Mouse (Mus musculus): Measurements from ENCODE around the gene Ctnna3. TPM values are rescaled to one million over a fixed set of nuclear protein-coding genes. Genes with fewer than 3 reads are reported as not detected.
"Not testable (repeated sequence)": the region's sequence is repeated elsewhere in the genome, so short reads cannot be mapped to it uniquely, and the experiment has no call there.

Ctnna3 gene
- total RNA-seq, 2 experiments from 2014 or later: 75.4 to 79.3 TPM

GRCm38 (mm10) chr10:64675796-64676195 lies 1245.9 kb downstream of the Ctnna3 start:
- no peak for DNase-seq
- intact Hi-C loops (cut with DNase I): no loop called here

GRCm38 (mm10) chr10:64710017-64710416 lies 1280.1 kb downstream of the Ctnna3 start:
- intact Hi-C loops (cut with DNase I): no loop called here
- DNase-seq: no peak

GRCm38 (mm10) chr10:64718036-64718435 lies 1288.1 kb downstream of the Ctnna3 start:
- intact Hi-C loops (cut with DNase I): no loop called here
- no peak for DNase-seq

GRCm38 (mm10) chr10:64735692-64736091 lies 1305.8 kb downstream of the Ctnna3 start:
- intact Hi-C loops (cut with DNase I): no loop called here
- DNase-seq: no peak

- intact Hi-C loops (cut with DNase I): no loop called here
- DNase-seq: no peak
These were observed 1306.7 kb downstream of the Ctnna3 start for GRCm38 (mm10) chr10:64736616-64737015.

- intact Hi-C loops (cut with DNase I); DNase-seq: not testable (repeated sequence)
These were observed 1311.8 kb downstream of the Ctnna3 start for GRCm38 (mm10) chr10:64741721-64742120.

- DNase-seq; intact Hi-C loops (cut with DNase I): not testable (repeated sequence)
These were observed 1314.2 kb downstream of the Ctnna3 start for GRCm38 (mm10) chr10:64744099-64744498.

- DNase-seq: no peak
- intact Hi-C loops (cut with DNase I): no loop called here
These were observed 1318.8 kb downstream of the Ctnna3 start for GRCm38 (mm10) chr10:64748651-64749050.

- DNase-seq: peak; percentile 16 to 51
- intact Hi-C loops (cut with DNase I): loop anchor here (10.0 kb wide), 1 partner anchor 1824 kb away; no protein-coding TSS in a partner anchor
These were observed 1320.9 kb downstream of the Ctnna3 start for GRCm38 (mm10) chr10:64750791-64751190.

GRCm38 (mm10) chr10:64836315-64836714 lies 1406.4 kb downstream of the Ctnna3 start:
- intact Hi-C loops (cut with DNase I): no loop called here
- DNase-seq: no peak

- DNase-seq: no peak
These were observed 1431.5 kb downstream of the Ctnna3 start for GRCm38 (mm10) chr10:64861439-64861838.

GRCm38 (mm10) chr10:64870888-64871287 lies 1441.0 kb downstream of the Ctnna3 start:
- intact Hi-C loops (cut with DNase I): no loop called here
- DNase-seq: no peak

More at GRCm38 (mm10) chr10:64861439-64861838, 1431.5 kb downstream of the Ctnna3 start:
- intact Hi-C loops (cut with DNase I): no loop called here

GRCm38 (mm10) chr10:64876506-64876905 lies 1446.6 kb downstream of the Ctnna3 start:
- intact Hi-C loops (cut with DNase I): no loop called here
- DNase-seq: no peak

GRCm38 (mm10) chr10:64879860-64880259 lies 1450.0 kb downstream of the Ctnna3 start:
- intact Hi-C loops (cut with DNase I): no loop called here
- DNase-seq: no peak

- intact Hi-C loops (cut with DNase I): no loop called here
These were observed 1457.0 kb downstream of the Ctnna3 start for GRCm38 (mm10) chr10:64886946-64887345.

GRCm38 (mm10) chr10:64892458-64892857 lies 1462.6 kb downstream of the Ctnna3 start:
- intact Hi-C loops (cut with DNase I): no loop called here
- DNase-seq: no peak

More at GRCm38 (mm10) chr10:64886946-64887345, 1457.0 kb downstream of the Ctnna3 start:
- no peak for DNase-seq

GRCm38 (mm10) chr10:64898739-64899138 lies 1468.8 kb downstream of the Ctnna3 start:
- DNase-seq: no peak
- intact Hi-C loops (cut with DNase I): no loop called here

- intact Hi-C loops (cut with DNase I): no loop called here
- no peak for DNase-seq
These were observed 1471.8 kb downstream of the Ctnna3 start for GRCm38 (mm10) chr10:64901726-64902125.

- intact Hi-C loops (cut with DNase I): no loop called here
- DNase-seq: no peak
These were observed 1511.1 kb downstream of the Ctnna3 start for GRCm38 (mm10) chr10:64940975-64941374.

GRCm38 (mm10) chr10:64958391-64958790 lies 1528.5 kb downstream of the Ctnna3 start:
- DNase-seq: peak; percentile 15 to 21

GRCm38 (mm10) chr10:64992871-64993270 lies 1563.0 kb downstream of the Ctnna3 start:
- intact Hi-C loops (cut with DNase I): no loop called here
- DNase-seq: no peak

More at GRCm38 (mm10) chr10:64958391-64958790, 1528.5 kb downstream of the Ctnna3 start:
- intact Hi-C loops (cut with DNase I): no loop called here

- intact Hi-C loops (cut with DNase I): no loop called here
- no peak for DNase-seq
These were observed 1583.6 kb downstream of the Ctnna3 start for GRCm38 (mm10) chr10:65013525-65013924.

- DNase-seq: no peak
- intact Hi-C loops (cut with DNase I): no loop called here
These were observed 1592.8 kb downstream of the Ctnna3 start for GRCm38 (mm10) chr10:65022667-65023066.

Measured in heart, postnatal 10 days (tissue).